Mouse (Mus musculus) brain, embryonic 14.5 days (tissue): ENCODE data around the gene Mustn1.

Experiments
- CTCF ChIP-seq: fragments of 200-500 bp; IDR thresholded peaks from 2 replicates; pipeline ENCODE4 v1.5.1; 2012; ENCODE audit warnings: inconsistent platforms, mild to moderate bottlenecking, moderate library complexity, borderline replicate concordance; ENCODE audit not compliant: insufficient read depth, insufficient read length; ENCODE audit errors: extremely low read depth
- POLR2A ChIP-seq: fragments of 200-500 bp; IDR thresholded peaks from 2 replicates; pipeline ENCODE4 v1.6.1; 2012; ENCODE audit warnings: mild to moderate bottlenecking, inconsistent platforms, borderline replicate concordance; ENCODE audit not compliant: poor library complexity, insufficient read depth, insufficient read length, severe bottlenecking; ENCODE audit errors: extremely low read depth

- no peak for TF ChIP-seq POLR2A
- TF ChIP-seq CTCF: no peak
Measured at GRCm38 (mm10) chr14:30930386-30930785, 51.4 kb downstream of the Mustn1 start.
